Mouse (Mus musculus) cerebellum, adult 2 months (tissue): ENCODE results near the gene Slc38a6. TPM values are rescaled to one million over a fixed set of nuclear protein-coding genes. Genes with fewer than 3 reads are reported as not detected.

Source experiments
- DNase-seq, 2 experiments: peaks; one replicate each; pipeline ENCODE4 v3.0.0; 2021
- H3K27ac ChIP-seq: fragments of 200-500 bp; 2 replicates; pipeline ENCODE4 v1.5.1; 2012; ENCODE audit warnings: low read length, control low read depth, inconsistent platforms; ENCODE audit not compliant: insufficient read depth
- H3K27me3 ChIP-seq: fragments of 200-500 bp; 2 replicates; pipeline ENCODE4 v1.6.1; 2012; ENCODE audit warnings: inconsistent platforms, mild to moderate bottlenecking, low read length, moderate library complexity; ENCODE audit not compliant: control insufficient read depth, insufficient read depth
- H3K4me1 ChIP-seq: fragments of 200-500 bp; 2 replicates; pipeline ENCODE4 v1.6.1; 2011; ENCODE audit warnings: low read length; ENCODE audit not compliant: control insufficient read depth, insufficient read depth
- H3K4me3 ChIP-seq: fragments of 200-500 bp; replicated peaks from 2 replicates; pipeline ENCODE3; 2011; ENCODE audit warnings: mild to moderate bottlenecking, low read depth, low read length, control low read depth; ENCODE audit not compliant: insufficient read depth
- CTCF ChIP-seq: fragments of 200-500 bp; IDR thresholded peaks from 2 replicates; pipeline ENCODE4 v1.5.1; 2011; ENCODE audit warnings: low read depth, mild to moderate bottlenecking, control low read depth, low read length, moderate library complexity, borderline replicate concordance; ENCODE audit not compliant: insufficient read depth
- POLR2A ChIP-seq: fragments of 200-500 bp; IDR thresholded peaks from 2 replicates; pipeline ENCODE4 v1.6.1; 2011; ENCODE audit warnings: low read length, control low read depth, borderline replicate concordance; ENCODE audit not compliant: insufficient read depth
- WGBS: fragments of 180-500 bp; shearing (Covaris S2); methylation state at CpG from one replicate; pipeline ENCODE4 v1.1.7; 2018; 5-methylcytosine and 5-hydroxymethylcytosine counted together
- polyA plus RNA-seq: library from polyadenylated mRNA; depleted of rRNA; stranded (reverse); fragments of >200 nt; gene quantifications from 2 replicates; pipeline ENCODE4 v1.2.3, GENCODE M21; 2012

Slc38a6 gene
- polyA plus RNA-seq, 1 experiment, result 23.6 TPM

GRCm38 (mm10) chr12:73325181-73325580 lies 38.6 kb downstream of the Slc38a6 start:
- H3K4me3 ChIP-seq, result no peak overlapping the region
- H3K4me1 ChIP-seq, result no peaks in the 10 kb centered on the region
- DNase-seq, result no peak
- WGBS, result 76% methylated on average over 2 of the region's 2 CpGs
- no peak overlapping the region for H3K27ac ChIP-seq
- no peaks in the 10 kb centered on the region for H3K27me3 ChIP-seq
- TF ChIP-seq POLR2A (no peak), CTCF (no peak)

GRCm38 (mm10) chr12:73325617-73326016 lies 39.0 kb downstream of the Slc38a6 start:
- Histone ChIP-seq H3K4me1 (no peaks in the 10 kb centered on the region), H3K27me3 (no peaks in the 10 kb centered on the region), H3K4me3 (no peak overlapping the region), H3K27ac (no peak overlapping the region)
- no peak for DNase-seq
- WGBS, result 64% methylated on average over 4 of the region's 4 CpGs
- no peak for TF ChIP-seq POLR2A
- TF ChIP-seq CTCF, result no peak

GRCm38 (mm10) chr12:73327381-73327780 lies 40.8 kb downstream of the Slc38a6 start:
- Histone ChIP-seq H3K27ac (no peak overlapping the region), H3K27me3 (no peaks in the 10 kb centered on the region), H3K4me1 (no peaks in the 10 kb centered on the region), H3K4me3 (no peak overlapping the region)
- WGBS, result 83% methylated on average over 3 of the region's 3 CpGs
- no peak for TF ChIP-seq CTCF
- no peak for TF ChIP-seq POLR2A
- DNase-seq, result no peak

GRCm38 (mm10) chr12:73328448-73329167 lies 42.0 kb downstream of the Slc38a6 start:
- WGBS, result 85% methylated on average over 4 of the region's 4 CpGs

GRCm38 (mm10) chr12:73330236-73330635 lies 43.7 kb downstream of the Slc38a6 start:
- WGBS, result 77% methylated on average over 7 of the region's 7 CpGs
- no peak for TF ChIP-seq POLR2A
- no peak for TF ChIP-seq CTCF
- DNase-seq, result no peak
- Histone ChIP-seq H3K27ac (no peak overlapping the region), H3K4me3 (no peak overlapping the region), H3K4me1 (no peaks in the 10 kb centered on the region), H3K27me3 (no peaks in the 10 kb centered on the region)

More at GRCm38 (mm10) chr12:73328448-73329167, 42.0 kb downstream of the Slc38a6 start:
- H3K4me3 ChIP-seq, result no peak overlapping the region
- no peaks in the 10 kb centered on the region for H3K27me3 ChIP-seq
- no peaks in the 10 kb centered on the region for H3K4me1 ChIP-seq
- no peak for DNase-seq
- no peak overlapping the region for H3K27ac ChIP-seq
- TF ChIP-seq CTCF, result no peak
- TF ChIP-seq POLR2A, result no peak

- WGBS, result 93% methylated on average over 4 of the region's 4 CpGs
- H3K4me1 ChIP-seq, result no peaks in the 10 kb centered on the region
- TF ChIP-seq CTCF (no peak), POLR2A (no peak)
- no peak for DNase-seq
- no peak overlapping the region for H3K4me3 ChIP-seq
- no peaks in the 10 kb centered on the region for H3K27me3 ChIP-seq
- no peak overlapping the region for H3K27ac ChIP-seq
Measured at GRCm38 (mm10) chr12:73332701-73333100, 46.1 kb downstream of the Slc38a6 start.

GRCm38 (mm10) chr12:73334051-73334551 lies 47.5 kb downstream of the Slc38a6 start:
- DNase-seq, result no peak
- Histone ChIP-seq H3K27ac (no peak overlapping the region), H3K27me3 (no peaks in the 10 kb centered on the region), H3K4me1 (no peaks in the 10 kb centered on the region), H3K4me3 (no peak overlapping the region)
- WGBS, result 19% methylated on average over 8 of the region's 8 CpGs
- TF ChIP-seq CTCF (no peak), POLR2A (no peak)

GRCm38 (mm10) chr12:73337127-73337526 lies 50.5 kb downstream of the Slc38a6 start:
- no peak for TF ChIP-seq CTCF
- TF ChIP-seq POLR2A, result no peak
- no peak for DNase-seq
- H3K4me1 ChIP-seq, result no peaks in the 10 kb centered on the region
- no peaks in the 10 kb centered on the region for H3K27me3 ChIP-seq
- WGBS, result 64% methylated on average over 7 of the region's 7 CpGs
- H3K27ac ChIP-seq, result no peak overlapping the region
- H3K4me3 ChIP-seq, result no peak overlapping the region
